Mouse (Mus musculus): ENCODE results near the gene Slc18a3.

Slc18a3 gene

GRCm38 (mm10) chr14:32452552-32452951, 12.1 kb downstream of the Slc18a3 start:
- no peak for DNase-seq

DNA sequence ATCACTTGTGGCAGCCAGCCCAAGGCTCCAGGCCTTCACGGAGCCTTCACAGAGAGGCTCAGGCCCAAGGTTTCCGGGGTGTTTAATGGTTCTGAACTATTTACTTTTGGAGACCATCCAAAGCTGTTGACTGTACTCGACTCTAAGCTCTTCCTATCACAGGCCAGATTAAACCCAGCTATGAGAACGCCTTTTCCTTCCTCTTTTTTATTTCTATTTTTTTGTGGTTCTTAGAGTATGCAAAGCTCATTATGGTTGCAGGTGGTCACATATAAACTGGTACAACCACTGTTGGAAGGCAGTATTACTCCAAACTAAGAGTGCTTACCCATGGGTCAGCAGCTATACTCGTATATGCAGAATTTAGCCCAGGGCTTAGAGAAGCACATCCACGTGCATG, 17.7 kb downstream of the Slc18a3 start:
- DNase-seq: no peak

GRCm38 (mm10) chr14:32443446-32443845, 21.2 kb downstream of the Slc18a3 start:
- DNase-seq: peak; percentile 61

DNA sequence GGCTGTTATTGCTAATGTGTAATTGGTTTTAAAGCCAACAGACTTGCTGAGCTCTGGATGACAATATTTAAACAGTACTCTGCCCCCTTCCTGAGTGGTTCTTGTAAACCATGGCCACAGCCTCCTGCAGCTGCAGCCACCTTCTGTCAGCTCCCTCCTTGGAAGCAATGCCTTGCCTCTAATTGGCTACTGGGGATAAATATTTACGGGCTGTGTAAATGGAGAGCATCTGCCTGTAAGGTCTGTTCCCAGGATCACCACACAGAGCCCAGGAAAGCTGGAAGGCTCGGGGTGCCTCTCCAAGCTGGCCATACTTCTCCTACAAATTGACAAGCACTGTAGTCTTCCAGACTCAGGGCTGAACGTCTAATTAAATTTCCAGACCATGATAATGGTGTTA, 24.9 kb downstream of the Slc18a3 start:
- DNase-seq: peak; percentile 26

DNA sequence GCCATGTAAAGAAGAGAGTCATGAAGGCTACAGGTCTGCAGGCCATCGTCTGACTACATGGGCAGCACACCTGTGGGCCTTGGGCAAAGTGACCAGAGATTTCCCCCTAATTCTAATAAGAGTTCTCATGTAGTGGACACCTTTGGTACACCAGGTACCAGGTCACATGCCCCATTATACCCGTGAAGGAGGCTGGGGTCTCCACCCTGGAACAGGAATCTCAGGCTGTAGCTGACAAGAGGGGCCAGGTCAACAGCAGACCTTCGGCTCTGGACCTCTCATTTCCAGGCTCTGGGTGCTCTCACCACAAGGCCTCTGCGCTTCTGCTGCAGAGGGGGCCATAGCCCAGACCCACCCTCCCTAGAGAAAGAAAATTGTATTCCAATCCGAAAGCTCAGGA, 25.3 kb downstream of the Slc18a3 start:
- no peak for DNase-seq

DNA sequence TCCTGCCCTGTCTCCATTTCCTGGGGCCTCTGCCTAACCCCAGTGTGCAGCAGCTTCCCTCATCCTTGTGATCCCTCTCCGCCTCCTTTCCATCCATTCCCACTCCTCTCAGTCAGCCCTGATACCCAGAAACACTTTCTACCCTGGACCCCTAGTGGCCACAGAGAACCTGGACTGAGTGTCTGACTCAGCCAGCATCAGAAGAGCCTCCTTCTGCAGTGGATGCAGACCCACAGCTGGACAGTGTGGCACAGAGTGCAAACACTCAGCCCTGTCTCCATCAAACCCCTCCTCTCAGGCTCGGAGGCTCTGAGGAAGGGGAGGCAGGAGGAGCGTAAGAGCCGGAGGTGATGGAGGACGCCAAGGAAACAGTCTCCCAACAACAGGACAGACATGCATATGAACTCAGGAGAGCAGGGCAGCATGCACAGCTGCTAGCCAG, 27.3 kb downstream of the Slc18a3 start:
- DNase-seq: peak; percentile 59

- peak; percentile 60 for DNase-seq
Measured at GRCm38 (mm10) chr14:32429030-32429602, 35.5 kb downstream of the Slc18a3 start.

- DNase-seq: no peak
Measured at GRCm38 (mm10) chr14:32423946-32424345, 40.7 kb downstream of the Slc18a3 start.

- DNase-seq: no peak
Measured at GRCm38 (mm10) chr14:32418747-32419146, 45.9 kb downstream of the Slc18a3 start.

Data from retina, postnatal 1 day (tissue).